Mouse (Mus musculus): ENCODE data around the gene Gas1.

Gene Gas1

DNA sequence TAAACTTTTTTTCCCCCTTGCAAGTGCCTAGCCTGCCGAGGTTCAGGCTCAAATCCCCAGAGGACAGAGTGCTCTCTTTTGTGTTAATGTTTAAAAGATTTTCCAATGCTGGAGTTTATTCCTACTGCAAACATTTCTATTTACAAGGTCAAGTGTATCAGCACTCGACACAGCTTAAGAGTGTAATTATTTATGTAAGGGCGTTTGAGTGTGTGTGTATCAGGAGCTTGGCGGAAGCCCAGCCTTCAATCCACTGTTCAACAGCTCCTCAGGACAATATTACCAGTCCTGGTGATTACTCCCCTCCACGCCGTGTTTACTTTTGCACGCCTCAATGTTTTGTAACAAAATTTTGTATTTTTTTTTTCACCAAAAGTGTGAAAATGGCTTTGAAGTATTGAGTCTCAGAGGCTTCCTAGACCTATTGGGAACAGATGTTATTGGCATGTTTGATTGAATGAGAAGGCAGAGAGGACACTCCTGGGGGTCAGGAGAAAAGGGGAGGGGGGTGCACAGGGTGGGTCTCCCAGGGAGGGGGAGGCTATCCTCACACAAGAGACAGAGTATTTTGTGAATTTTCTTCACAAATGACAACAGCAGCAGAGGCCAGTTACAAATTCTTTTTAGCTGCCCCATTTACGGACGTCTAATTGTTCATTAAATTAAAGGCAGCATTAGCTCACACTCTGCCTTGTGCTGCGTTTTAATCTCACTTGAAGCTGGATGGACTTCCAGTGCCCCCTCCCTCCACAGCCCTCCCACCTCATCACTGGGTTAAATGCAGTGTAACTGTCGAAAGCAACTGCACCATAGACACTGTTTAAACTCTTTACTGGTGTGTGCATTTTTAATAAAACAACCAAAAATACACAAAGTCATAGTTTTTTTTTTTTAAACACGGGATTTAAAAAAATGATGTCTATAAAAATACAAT lies 3.3 kb downstream of the Gas1 start:
- DNase-seq (ENCODE audit: low read depth, low spot score): peak; percentile 39

DNA sequence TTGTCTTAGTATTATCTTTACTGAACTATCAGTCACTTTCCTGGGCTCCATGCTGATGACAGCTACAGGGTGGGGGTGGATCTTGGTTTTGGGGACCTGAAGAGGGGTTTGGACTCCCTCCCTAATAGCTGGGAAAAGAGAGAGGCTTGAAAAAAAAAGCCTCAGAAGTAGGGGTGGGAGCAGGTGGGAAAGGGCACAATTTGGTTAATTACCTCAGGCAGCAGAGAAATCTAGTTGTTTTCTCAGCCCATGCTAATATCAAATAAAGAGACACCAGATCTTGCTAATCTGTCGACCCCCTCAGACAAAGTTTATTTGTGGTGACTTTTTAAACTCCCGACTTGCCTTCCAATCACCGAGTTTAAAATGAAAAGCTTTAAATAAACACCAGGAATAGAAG lies 4.0 kb downstream of the Gas1 start:
- no peak for DNase-seq (ENCODE audit: low read depth, low spot score)

DNA sequence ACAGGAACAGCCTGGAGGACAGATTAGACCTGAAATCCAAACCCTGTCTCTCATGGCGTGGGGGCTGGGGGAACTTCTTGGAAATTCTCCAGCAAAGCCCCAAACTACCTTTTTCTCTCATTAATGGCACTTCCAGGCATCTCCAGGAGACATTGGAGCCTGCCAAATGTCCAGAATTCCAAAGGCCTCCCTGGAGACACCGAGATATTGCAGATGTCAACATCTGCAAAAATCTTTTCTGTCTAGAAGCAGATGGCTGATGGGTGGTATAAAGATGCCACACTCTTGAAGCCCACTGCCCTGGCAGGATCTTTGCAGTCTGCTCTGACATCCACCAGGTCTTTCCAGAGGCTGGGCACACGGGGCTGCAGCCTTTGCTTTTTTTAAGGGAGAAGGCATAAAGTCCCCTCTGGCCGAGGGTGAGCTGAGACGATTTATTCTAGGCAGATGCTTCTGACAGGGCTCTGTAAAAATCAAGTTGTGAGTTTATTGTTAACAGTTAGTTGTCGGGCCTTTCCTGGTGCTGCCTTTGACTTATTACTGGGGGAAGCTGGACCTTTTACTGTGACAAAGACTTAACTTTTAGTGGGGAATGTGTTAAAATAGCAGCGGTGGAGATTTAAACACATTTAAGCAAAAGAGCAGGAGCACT lies 4.7 kb downstream of the Gas1 start:
- DNase-seq (ENCODE audit: low read depth, low spot score): peak; percentile 79

DNA sequence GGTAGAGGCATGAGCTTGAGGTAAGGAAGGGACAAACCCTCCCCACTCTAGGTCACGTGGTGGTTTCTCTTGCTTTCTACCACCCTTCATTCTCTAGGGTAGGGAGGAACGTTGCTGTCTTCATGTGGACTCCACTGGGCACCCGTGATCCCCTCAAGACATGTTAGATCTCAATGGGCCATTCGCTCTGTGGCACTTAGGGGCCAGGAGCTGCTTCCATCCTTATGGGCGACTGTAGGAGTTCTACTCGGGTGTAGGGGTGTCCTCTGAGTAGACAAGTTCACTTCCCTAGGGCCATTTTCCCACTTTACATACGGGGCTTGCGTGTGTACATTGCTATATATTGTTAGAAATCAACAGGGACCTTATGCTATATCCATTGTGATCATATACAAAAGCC lies 5.4 kb downstream of the Gas1 start:
- no peak for DNase-seq (ENCODE audit: low read depth, low spot score)

DNA sequence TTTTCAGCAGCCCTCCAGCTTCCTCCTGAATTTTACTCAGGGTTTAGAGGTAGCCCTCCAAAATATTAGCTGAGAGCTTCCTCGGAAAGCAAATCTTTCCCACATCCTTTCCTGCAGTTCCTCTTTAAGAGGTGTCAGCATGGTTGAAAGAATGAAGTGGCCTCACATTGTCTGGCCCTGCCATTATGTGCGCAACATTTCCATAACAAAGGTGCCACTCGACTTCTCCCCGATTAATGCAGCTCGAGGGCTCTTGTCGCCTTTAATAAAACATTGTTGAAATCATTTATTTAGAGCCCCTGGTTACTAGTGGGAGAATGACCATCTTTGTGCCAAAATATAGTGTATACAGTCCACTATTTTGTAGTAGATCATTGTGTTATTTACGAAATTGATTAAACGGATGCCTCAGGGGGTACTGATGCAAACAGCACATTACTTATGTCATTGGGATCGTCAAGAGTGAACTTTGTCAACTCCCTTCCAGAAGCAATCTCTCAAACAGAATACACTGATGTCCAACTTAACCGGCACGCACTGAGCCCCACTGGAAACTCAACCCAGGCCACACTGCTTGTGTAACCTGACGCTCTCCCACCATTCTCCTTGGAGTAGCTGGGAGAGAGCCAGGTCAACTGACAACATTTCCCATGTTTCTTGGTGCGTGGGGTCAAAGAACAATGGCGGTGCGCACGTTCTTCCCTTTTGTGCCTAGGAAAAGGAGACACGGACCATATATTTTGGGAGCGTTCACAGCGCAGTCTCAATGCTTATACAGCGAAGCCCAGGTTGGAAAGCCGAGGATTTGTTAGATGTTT lies 6.1 kb downstream of the Gas1 start:
- DNase-seq (ENCODE audit: low read depth, low spot score): peak; percentile 65

DNA sequence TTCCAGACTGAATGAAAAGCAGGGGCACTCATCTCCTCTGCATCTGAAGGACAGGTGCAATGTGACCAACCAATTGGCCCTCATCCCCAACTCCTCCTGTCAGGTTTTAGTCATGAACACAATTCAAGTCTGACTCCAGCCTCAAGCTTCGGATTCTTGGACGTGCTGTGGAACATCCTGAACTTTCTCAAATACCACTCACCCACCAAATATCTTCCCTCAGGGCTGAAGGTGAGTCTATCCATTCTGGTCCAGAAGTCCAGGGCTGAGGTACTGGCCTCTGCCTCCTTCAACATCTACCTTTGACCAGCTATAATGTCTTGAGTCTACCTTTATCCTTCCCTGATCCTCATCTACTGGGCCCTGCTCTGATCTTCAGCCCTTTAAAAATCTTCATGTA lies 8.1 kb downstream of the Gas1 start:
- DNase-seq (ENCODE audit: low read depth, low spot score): no peak

DNA sequence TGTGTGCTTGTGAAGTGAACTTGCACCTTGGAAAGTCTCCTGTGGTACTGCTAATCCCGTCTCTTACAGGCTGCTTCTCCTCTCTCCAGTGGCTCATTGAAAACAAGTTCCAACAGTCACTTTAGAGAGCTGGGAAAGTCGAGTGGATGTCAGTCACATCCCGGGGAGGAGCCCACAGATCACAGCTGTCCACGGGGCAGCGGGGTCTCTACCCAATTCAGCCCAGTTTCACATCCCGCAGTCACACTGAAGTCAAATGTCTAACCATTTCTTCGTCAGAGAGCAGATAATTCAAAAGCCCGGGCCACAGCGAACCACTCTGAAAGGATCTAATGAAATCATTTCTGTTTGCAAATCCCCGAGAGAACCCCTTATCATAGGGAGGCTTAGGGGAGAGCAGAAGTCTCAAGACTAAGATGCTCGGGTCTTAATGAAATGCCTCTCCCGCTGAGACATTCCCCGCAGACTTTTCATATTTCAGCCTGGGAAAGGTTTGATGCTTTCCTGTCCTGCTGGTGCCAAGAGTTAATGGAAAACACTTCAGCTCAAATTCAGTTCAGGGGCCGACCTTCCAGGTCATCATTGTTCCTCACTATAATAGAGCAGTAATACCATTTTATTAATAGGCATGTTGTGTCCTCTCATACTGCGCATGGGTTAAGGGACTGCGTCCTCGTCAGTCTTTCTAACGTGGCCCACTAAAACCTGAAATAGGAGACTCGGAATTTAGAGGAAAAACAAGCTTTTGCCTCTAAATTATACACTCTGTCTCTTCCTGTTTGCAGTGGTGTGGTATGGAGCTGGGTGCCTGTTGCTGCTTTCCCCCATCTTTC lies 20.7 kb downstream of the Gas1 start:
- DNase-seq (ENCODE audit: low read depth, low spot score): peak; percentile 47

DNA sequence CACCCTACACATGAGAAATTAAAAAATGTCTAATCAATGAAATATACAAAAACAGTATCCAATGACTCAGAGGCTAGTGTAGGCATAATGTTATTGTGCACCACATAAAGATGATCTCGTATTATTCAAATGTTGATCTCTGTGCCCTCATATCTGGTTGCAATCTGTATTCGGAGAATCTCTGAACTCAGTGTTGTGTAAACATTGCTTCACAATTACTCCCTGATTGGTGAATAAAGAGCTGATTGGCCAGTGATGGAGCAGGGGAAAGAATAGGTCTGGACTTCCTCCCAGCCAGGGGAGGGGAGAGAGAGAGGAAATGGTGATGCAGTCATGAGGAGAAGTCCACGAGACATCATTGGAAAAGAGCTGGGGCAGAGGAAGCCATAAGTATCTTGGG lies 23.0 kb downstream of the Gas1 start:
- DNase-seq (ENCODE audit: low read depth, low spot score): no peak

DNA sequence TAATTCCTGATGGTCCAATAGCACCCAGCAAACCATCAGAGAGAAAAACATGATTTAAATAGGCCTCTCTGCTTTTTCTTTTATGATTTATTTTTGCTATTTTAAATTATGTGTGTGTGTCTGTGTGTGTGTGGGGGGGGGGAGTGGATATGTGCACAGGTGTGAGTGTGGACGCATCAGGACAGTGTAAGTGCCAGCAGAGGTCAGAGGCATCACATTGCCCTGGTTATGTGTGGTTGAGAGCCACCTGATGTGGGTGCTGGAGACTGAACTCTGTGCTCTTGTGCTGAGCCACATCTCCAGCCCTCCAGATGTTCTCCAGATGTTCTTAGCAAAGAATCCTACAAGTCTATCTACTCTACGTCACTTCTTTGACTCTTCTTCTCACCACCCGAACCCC lies 28.9 kb downstream of the Gas1 start:
- DNase-seq (ENCODE audit: low read depth, low spot score): peak; percentile 37

DNA sequence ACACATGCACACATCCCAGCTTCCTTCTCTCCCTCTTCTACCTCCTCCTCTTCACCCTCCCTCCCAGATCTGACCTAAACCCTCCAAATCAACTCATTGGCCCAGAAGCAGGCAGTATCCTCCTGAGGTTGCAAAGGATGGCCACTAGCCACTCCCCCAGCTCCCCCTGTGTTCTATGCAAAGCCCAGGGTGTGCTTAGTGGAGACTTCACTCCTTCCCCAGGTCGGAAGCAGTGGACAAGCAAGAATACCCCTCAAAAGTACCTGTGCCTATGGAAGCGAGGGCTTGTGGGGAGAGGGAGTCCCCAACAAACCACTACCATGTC lies 29.3 kb downstream of the Gas1 start:
- no peak for DNase-seq (ENCODE audit: low read depth, low spot score)

DNA sequence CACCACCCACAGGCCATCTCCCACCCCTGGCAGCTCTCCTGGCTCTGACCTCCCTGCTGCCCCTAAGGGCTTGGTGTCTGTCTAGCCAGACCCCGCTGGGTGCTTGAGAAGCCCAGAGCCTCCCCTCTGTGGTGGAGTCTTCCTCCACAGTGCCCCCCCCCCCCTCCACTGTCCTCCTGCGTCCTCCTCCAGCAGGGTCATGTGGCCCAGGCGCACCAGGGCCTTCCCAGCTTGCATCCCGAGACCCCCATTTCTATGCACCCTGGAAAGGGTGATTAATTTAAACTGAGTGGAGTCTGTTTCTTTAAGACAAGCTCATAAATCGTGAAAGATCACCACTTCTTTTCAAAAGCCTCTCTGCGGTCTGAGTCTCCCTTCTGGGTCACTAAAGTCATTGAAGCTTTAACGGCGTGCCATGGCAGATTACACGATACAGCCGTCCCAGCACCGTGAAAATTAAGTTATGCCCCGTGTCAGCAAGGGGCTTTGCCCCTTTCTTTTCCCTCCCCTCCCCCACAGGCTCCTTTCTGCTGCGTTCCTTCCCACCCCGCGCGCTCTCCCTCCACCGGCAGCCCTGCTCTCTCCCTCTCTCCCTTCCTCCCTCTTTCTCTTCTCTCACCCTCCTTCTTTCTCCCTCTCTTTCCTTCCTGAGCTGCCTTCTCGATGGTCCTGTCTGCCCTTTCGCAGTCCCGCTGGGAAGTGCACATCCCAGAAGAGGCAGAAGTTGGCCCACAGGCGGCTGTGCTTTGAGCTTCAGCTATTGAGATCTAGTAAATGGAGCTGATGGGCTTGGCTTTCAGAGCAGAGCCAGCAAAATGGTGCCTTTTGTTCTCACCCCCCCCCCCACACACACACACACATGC lies 29.9 kb downstream of the Gas1 start:
- DNase-seq (ENCODE audit: low read depth, low spot score): peak; percentile 91

DNA sequence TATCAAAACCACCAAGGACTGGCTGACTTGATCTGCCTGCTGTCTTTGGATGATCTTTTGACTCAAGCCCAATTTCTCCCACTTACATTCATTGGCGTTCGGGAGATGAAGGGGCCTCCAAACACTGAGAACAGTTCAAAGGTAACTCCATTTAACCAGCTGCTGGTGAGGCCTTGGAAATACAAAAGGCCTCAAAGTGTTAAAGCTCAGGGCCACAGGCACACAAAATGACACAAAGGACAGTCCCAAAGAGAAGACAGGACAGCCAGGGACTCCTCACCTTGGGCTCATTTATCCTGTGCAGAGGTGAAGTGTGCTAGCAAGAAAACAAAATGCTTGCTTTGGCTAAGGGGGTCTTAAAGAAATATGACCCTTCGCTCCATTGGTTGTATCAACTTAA lies 30.9 kb downstream of the Gas1 start:
- DNase-seq (ENCODE audit: low read depth, low spot score): no peak

DNA sequence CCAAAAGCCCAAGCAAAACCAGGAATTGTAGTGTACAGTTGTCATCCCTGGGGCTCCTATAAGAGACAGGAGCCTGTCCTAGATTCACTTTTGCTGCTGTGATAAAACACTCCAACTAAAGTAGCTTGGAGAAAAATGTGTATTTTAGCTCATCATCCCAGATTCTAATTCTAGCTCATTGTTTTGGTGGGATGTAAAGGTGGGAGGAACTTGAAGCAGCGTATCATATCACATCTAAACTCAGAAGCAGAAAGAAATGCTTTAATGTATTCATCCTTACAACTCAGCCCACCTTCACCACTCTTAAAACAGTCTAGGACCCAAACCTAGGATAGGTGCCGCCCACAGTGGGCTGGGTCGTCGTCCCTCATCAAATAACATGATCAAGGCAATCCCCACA lies 40.2 kb downstream of the Gas1 start:
- no peak for DNase-seq (ENCODE audit: low read depth, low spot score)

DNA sequence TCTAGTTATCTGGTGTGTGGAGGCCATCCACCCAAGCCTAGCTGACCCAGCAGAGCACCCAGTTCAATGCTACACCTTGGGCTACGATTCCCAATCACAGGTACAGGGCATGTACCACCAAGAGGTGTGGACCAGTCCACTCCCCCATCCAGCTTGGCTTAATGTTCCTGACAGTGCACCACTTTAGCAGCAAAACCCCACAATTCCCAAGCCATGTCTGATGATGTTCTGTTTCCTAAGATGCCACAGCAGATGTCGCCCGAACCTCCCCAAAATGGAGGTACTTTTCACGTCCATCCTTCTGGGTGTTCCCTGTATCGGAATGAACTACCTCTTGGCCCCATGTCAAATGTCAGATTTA lies 42.7 kb downstream of the Gas1 start:
- no peak for DNase-seq (ENCODE audit: low read depth, low spot score)

DNA sequence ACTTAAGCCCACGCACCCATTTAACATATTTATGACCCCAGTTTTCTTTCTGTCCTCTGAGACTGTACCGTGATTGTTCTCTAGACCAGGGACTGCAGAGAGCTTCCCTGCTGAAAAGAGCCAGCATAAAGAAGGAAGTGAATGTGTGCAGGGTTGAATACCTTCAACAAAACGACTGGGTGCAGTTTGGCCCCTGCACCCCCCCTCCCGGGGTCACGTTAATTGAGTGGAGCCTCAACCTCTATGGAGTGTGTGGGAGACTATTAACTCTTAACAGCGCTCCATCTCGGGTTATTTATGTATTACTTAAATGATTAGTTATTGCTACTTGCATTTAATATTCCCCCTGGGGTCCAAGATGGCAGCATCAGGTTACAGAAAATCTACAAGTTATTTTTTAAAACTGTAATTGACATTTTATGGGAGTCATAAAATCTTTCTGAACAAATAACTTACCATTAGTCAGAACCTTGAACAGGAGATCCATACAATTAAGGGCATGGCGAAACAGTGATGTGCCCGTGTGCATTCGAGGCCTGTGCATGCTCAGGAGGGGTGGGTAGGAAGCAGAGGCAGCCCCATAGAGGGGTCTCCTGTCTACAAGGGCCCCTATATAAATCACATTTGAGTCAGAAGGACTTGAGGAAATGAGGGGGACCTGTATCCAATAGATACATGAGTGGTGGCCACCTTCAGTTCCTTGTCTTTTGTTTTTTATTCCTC lies 43.3 kb downstream of the Gas1 start:
- DNase-seq (ENCODE audit: low read depth, low spot score): peak; percentile 64

DNA sequence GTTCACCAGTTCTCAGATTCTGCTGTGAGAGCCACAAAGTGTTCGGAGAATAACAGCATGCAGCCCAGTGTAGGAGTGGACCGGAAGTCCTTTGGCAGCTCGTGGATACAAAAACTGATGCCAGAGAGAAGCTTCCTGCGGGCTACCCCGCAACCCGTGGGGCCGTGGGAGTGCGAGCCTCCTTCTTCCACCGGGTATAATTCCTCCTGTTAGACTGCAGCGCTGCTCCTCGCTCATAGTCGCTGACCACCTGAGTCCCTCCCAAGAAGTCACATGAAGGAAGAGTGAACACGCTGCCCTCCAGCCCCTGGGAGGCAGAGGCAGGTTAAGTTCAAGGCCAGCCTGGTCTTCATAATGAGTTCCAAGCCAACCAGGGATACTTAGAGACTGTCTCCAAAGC lies 45.4 kb downstream of the Gas1 start:
- DNase-seq (ENCODE audit: low read depth, low spot score): no peak

DNA sequence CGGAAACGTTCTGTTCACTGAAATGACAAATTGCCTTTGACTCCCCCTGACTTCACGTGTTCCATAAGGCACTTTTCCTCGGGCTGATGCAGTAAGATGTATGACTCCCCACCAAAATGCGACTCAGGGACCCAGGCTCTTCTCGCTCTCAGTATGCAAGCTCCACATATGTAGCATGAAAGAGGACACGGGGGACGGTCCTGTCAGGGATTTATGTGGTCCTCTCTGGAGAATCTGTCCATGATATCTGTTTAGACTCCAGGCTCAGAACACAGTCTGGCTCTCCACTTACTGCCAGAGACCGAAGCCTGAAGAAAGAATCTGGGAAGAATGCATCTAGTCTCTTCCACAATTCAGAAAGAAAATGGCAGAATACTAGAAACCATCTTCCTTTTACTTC lies 47.6 kb downstream of the Gas1 start:
- DNase-seq (ENCODE audit: low read depth, low spot score): no peak

DNA sequence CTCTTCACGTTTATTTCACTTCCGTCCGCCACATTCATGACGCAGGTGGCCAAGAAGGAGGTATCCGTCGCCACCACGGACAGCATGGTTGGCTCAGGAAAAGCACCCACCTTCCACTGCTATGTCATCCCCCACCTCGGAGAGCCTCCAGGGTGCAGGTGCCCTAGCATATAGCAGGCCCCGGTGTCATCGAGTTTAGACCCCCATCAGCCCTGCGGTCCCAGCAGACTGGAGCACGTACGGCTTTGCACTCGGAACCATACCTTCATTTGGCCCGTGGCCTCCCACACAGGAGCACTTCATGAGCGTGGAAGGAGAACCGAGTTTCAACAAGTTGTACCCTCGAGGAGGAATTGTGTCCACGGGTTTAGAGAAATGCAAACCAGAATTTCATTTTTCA lies 50.8 kb downstream of the Gas1 start:
- no peak for DNase-seq (ENCODE audit: low read depth, low spot score)

DNA sequence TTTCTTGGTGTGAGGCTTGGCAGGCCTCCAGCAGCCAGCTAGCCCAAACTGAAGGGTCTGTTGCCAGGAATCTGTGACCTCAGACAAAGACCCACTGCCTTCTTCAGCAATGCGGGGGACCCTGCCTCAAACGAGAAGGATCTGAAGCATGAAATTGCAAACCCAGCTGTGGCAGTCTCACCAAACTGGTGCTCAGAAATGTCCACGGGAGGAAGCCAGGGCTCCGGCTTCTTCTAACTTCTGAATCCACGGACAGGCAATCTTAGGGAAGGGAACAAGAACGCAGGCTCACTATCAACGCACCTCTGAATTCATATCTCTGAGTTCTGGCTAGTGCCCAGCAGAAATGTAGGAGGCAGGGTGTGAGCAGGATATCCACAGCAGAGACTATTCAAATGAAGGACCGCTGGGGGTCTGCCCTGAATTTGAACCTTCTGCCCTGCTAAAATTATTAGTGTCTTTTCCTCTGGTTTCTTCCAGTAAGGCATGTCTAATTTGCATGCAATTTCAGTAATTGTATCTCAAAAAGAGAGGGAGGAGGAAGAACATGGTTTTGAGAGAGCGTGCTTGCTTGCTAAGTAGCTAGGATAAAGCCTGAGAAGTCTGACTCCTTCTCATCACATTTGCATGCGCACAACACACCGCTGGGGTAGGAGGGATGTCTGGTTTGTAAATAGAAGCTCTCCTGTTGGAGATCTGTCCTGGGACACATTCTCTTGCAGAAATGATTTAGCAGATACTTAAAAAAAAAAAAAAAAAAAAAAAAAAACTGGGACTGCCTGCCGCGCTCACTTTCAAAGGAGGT lies 51.5 kb downstream of the Gas1 start:
- peak; percentile 74 for DNase-seq (ENCODE audit: low read depth, low spot score)
